Mouse (Mus musculus): ENCODE measurements around the gene Smndc1.

DNA sequence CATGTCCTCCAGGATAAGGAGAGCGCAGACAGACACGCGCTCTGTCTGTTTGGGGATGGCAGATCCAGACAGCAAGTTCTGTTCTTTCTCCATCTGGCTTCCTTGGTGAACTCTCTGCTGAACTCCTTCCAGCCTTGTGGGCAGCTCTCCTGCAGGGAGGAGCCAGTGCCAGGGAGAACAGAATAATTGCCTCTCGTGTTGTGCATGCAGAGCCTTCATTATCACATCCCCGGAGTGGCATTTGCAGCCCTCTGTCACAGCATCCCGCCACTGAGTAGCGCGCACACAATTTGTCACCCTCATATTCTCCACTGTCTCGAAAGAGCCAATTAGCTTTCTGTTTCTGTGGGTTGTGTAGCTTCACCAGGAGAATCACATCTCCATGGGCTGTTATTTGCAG is 40.0 kb upstream of the Smndc1 start:
- TF ChIP-seq CTCF (conservative IDR thresholded peaks at IDR 0.05; ENCODE audit: insufficient read depth, insufficient read length, low read depth, low read length) (no peak), POLR2A (IDR thresholded peaks at IDR 0.05; ENCODE audit: low read depth, low read length) (no peak)
